Mouse (Mus musculus): Measurements from ENCODE around the gene Snapc3.

DNA sequence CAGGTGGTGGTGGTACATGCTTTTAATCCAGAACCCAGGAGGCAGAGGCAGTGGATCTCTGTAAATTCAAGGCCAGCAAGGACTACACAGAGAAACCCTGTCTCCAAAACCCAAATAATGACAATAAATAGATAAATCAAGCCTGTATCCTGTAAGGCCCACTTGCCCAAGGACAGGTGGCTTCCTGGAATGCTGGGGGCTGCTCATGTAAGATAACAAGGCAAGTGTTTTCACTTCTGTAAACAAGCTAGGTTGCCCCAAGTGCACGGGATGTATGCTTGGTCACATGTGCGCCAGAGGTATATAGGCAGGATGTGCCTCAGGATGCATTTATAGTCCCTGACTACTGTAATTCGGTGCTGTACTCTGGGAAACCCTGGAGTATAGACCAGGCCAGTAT lies 5.5 kb upstream of the Snapc3 start:
- no peak for TF ChIP-seq POLR2A (IDR thresholded peaks at IDR 0.05; ENCODE audit: control insufficient read depth in 1 of 2, insufficient read depth in 1 of 2, low read depth in 1 of 2, low read length in 2 of 2, poor library complexity in 1 of 2)
- no peak for TF ChIP-seq MAX (IDR thresholded peaks at IDR 0.05; ENCODE audit: low read length)
- TF ChIP-seq CTCF (IDR thresholded peaks at IDR 0.05 in 2 of 3, conservative IDR thresholded peaks at IDR 0.05 in 1 of 3; ENCODE audit: control insufficient read depth in 1 of 3, insufficient read depth in 1 of 3, low read depth in 2 of 3, low read length in 3 of 3, poor library complexity in 1 of 3, severe bottlenecking in 1 of 3) = no peak
- TF ChIP-seq MAZ (IDR thresholded peaks at IDR 0.05; ENCODE audit: low read depth, low read length) = no peak
